Mouse (Mus musculus) embryonic facial prominence, embryonic 13.5 days (tissue): ENCODE results near the gene Btbd18. TPM values are rescaled to one million over a fixed set of nuclear protein-coding genes. Genes with fewer than 3 reads are reported as not detected.

Experiments used
- ATAC-seq: fragments of 200-750 bp; cut with Nextera tagmentation; 2 replicates; pipeline ENCODE4 v1.8.0; 2017; ENCODE audit warnings: low read depth; ENCODE audit not compliant: insufficient number of reproducible peaks, insufficient read depth, low FRiP score, low TSS enrichment
- H3K27ac ChIP-seq: fragments of 300-500 bp; sonication (generic); 2 replicates; pipeline ENCODE4 v1.5.1; 2015; ENCODE audit warnings: moderate library complexity, mild to moderate bottlenecking, inconsistent platforms
- H3K27me3 ChIP-seq: fragments of 300-500 bp; sonication (generic); 2 replicates; pipeline ENCODE4 v1.6.1; 2015; ENCODE audit warnings: mild to moderate bottlenecking, inconsistent platforms
- H3K36me3 ChIP-seq: fragments of 300-500 bp; sonication (generic); 2 replicates; pipeline ENCODE4 v1.6.1; 2015; ENCODE audit warnings: mild to moderate bottlenecking, inconsistent platforms
- H3K4me1 ChIP-seq: fragments of 300-500 bp; sonication (generic); 2 replicates; pipeline ENCODE4 v1.6.1; 2015; ENCODE audit warnings: inconsistent platforms
- H3K4me2 ChIP-seq: fragments of 300-500 bp; sonication (generic); 2 replicates; pipeline ENCODE4 v1.6.1; 2015; ENCODE audit warnings: moderate library complexity, mild to moderate bottlenecking, inconsistent platforms
- H3K4me3 ChIP-seq: fragments of 300-500 bp; sonication (generic); 2 replicates; pipeline ENCODE4 v1.5.1; 2015; ENCODE audit warnings: mild to moderate bottlenecking, inconsistent platforms
- H3K9ac ChIP-seq: fragments of 300-500 bp; sonication (generic); 2 replicates; pipeline ENCODE4 v1.6.1; 2015; ENCODE audit warnings: mild to moderate bottlenecking, inconsistent platforms
- H3K9me3 ChIP-seq: fragments of 300-500 bp; sonication (generic); 2 replicates; pipeline ENCODE4 v1.6.1; 2016; ENCODE audit warnings: inconsistent platforms
- WGBS: fragments of 180-500 bp; shearing (Covaris S2); methylation state at CpG from one replicate; pipeline ENCODE4 v1.1.7; 2015; ENCODE audit warnings: mixed read lengths; 5-methylcytosine and 5-hydroxymethylcytosine counted together
- polyA plus RNA-seq: library from polyadenylated mRNA; unstranded; fragments of >200 nt; fragmentation: Nextera tagmentation; extraction: Ambion mirVana; gene quantifications from 2 replicates; pipeline ENCODE4 v1.2.1, GENCODE M21; 2015

Btbd18 gene
- 0.36 and 0.41 TPM in 2 replicates for polyA plus RNA-seq

- H3K9ac ChIP-seq: no peak within 1 kb of the TSS
- no peaks in the 10 kb centered on the region for H3K4me1 ChIP-seq
- no peak within 1 kb of the TSS for H3K4me3 ChIP-seq
- H3K27ac ChIP-seq: no peak within 1 kb of the TSS
- H3K9me3 ChIP-seq: no peaks in the 10 kb centered on the region
- H3K4me2 ChIP-seq: no peak within 1 kb of the TSS
- H3K36me3 ChIP-seq: no peaks in the 10 kb centered on the region
- WGBS: 93% methylated on average over 32 of the region's 32 CpGs
- H3K27me3 ChIP-seq: no peaks in the 10 kb centered on the region
- ATAC-seq: no peak
Observed at GRCm38 (mm10) chr2:84658806-84659205, at the start of gene Btbd18. Gene Btbd18 (plus strand): TSS chr2:84659079.

- 95% methylated on average over 6 of the region's 6 CpGs for WGBS
- Histone ChIP-seq H3K27me3 (no peaks in the 10 kb centered on the region), H3K4me2 (no peak overlapping the region), H3K9ac (no peak overlapping the region), H3K36me3 (peaks cover 94% of the 10 kb centered on the region), H3K9me3 (no peaks in the 10 kb centered on the region), H3K4me1 (no peaks in the 10 kb centered on the region), H3K27ac (no peak overlapping the region), H3K4me3 (no peak overlapping the region)
- ATAC-seq: no peak
Observed at GRCm38 (mm10) chr2:84612764-84613163, 46.1 kb upstream of the Btbd18 start.

GRCm38 (mm10) chr2:84617637-84618515 is 41.0 kb upstream of the Btbd18 start:
- Histone ChIP-seq H3K4me1 (no peaks in the 10 kb centered on the region; the same call in 1 of the 2 replicates), H3K4me2 (no peak overlapping the region), H3K27ac (no peak overlapping the region), H3K36me3 (peaks cover 82% of the 10 kb centered on the region), H3K9me3 (no peaks in the 10 kb centered on the region), H3K4me3 (no peak overlapping the region), H3K9ac (no peak overlapping the region), H3K27me3 (no peaks in the 10 kb centered on the region)
- 84% methylated on average over 3 of the region's 3 CpGs for whole genome bisulfite sequencing
- ATAC-seq: no peak

GRCm38 (mm10) chr2:84618914-84619313 is 40.0 kb upstream of the Btbd18 start:
- Histone ChIP-seq H3K27ac (no peak overlapping the region; the same call in 1 of the 2 replicates), H3K36me3 (peaks cover 72% of the 10 kb centered on the region), H3K4me1 (no peaks in the 10 kb centered on the region; the same call in 1 of the 2 replicates), H3K9ac (no peak overlapping the region), H3K4me3 (no peak overlapping the region), H3K9me3 (no peaks in the 10 kb centered on the region), H3K4me2 (no peak overlapping the region), H3K27me3 (no peaks in the 10 kb centered on the region)
- WGBS: 71% methylated on average over 2 of the region's 2 CpGs
- no peak for ATAC-seq

GRCm38 (mm10) chr2:84619646-84620340 is 39.1 kb upstream of the Btbd18 start:
- no peaks in the 10 kb centered on the region for H3K9me3 ChIP-seq
- H3K27ac ChIP-seq: no peak overlapping the region
- no peaks in the 10 kb centered on the region for H3K27me3 ChIP-seq
- H3K9ac ChIP-seq: no peak overlapping the region
- H3K4me3 ChIP-seq: no peak overlapping the region
- no peak for ATAC-seq
- H3K4me1 ChIP-seq: peaks cover 3% of the 10 kb centered on the region; the same call in 1 of the 2 replicates
- H3K36me3 ChIP-seq: peaks cover 70% of the 10 kb centered on the region
- no peak overlapping the region for H3K4me2 ChIP-seq
- 96% methylated on average over 21 of the region's 21 CpGs for WGBS

- H3K9ac ChIP-seq: no peak overlapping the region
- H3K4me1 ChIP-seq: peaks cover 7% of the 10 kb centered on the region
- WGBS: 74% methylated on average over 2 of the region's 2 CpGs
- no peak overlapping the region for H3K27ac ChIP-seq
- no peak overlapping the region for H3K4me2 ChIP-seq
- no peak for ATAC-seq
- peaks cover 43% of the 10 kb centered on the region for H3K36me3 ChIP-seq
- H3K27me3 ChIP-seq: no peaks in the 10 kb centered on the region
- H3K4me3 ChIP-seq: no peak overlapping the region
- no peaks in the 10 kb centered on the region for H3K9me3 ChIP-seq
Observed at GRCm38 (mm10) chr2:84622668-84623067, 36.2 kb upstream of the Btbd18 start.

GRCm38 (mm10) chr2:84623428-84624119 is 35.3 kb upstream of the Btbd18 start:
- Histone ChIP-seq H3K27ac (no peak overlapping the region), H3K27me3 (no peaks in the 10 kb centered on the region), H3K9ac (no peak overlapping the region), H3K9me3 (no peaks in the 10 kb centered on the region), H3K4me1 (peaks cover 7% of the 10 kb centered on the region), H3K4me2 (no peak overlapping the region), H3K4me3 (no peak overlapping the region), H3K36me3 (peaks cover 42% of the 10 kb centered on the region)
- WGBS: 92% methylated on average over 3 of the region's 3 CpGs
- ATAC-seq: no peak

- WGBS: 92% methylated on average over 17 of the region's 17 CpGs
- ATAC-seq: no peak
Observed at GRCm38 (mm10) chr2:84624201-84624600, 34.7 kb upstream of the Btbd18 start.

GRCm38 (mm10) chr2:84626366-84626975 is 32.4 kb upstream of the Btbd18 start:
- WGBS: 77% methylated on average over 7 of the region's 7 CpGs

More at GRCm38 (mm10) chr2:84624201-84624600, 34.7 kb upstream of the Btbd18 start:
- Histone ChIP-seq H3K27ac (no peak overlapping the region), H3K4me2 (no peak overlapping the region), H3K36me3 (peaks cover 40% of the 10 kb centered on the region), H3K9me3 (no peaks in the 10 kb centered on the region), H3K27me3 (no peaks in the 10 kb centered on the region), H3K4me1 (peaks cover 7% of the 10 kb centered on the region), H3K4me3 (no peak overlapping the region), H3K9ac (no peak overlapping the region)

GRCm38 (mm10) chr2:84627036-84627435 is 31.8 kb upstream of the Btbd18 start:
- no peak for ATAC-seq
- H3K9ac ChIP-seq: no peak overlapping the region
- H3K27ac ChIP-seq: peak overlapping the region; percentile 48; the same call in 1 of the 2 replicates
- peaks cover 7% of the 10 kb centered on the region for H3K4me1 ChIP-seq
- H3K9me3 ChIP-seq: no peaks in the 10 kb centered on the region
- H3K27me3 ChIP-seq: no peaks in the 10 kb centered on the region
- no peak overlapping the region for H3K4me3 ChIP-seq
- peaks cover 17% of the 10 kb centered on the region for H3K36me3 ChIP-seq
- 52% methylated on average over 3 of the region's 3 CpGs for WGBS
- H3K4me2 ChIP-seq: no peak overlapping the region

More at GRCm38 (mm10) chr2:84626366-84626975, 32.4 kb upstream of the Btbd18 start:
- H3K9ac ChIP-seq: no peak overlapping the region
- no peaks in the 10 kb centered on the region for H3K9me3 ChIP-seq
- peak overlapping the region; percentile 48; the same call in 1 of the 2 replicates for H3K27ac ChIP-seq
- H3K36me3 ChIP-seq: peaks cover 20% of the 10 kb centered on the region
- H3K27me3 ChIP-seq: no peaks in the 10 kb centered on the region
- H3K4me1 ChIP-seq: peaks cover 7% of the 10 kb centered on the region
- H3K4me2 ChIP-seq: no peak overlapping the region
- ATAC-seq: no peak
- H3K4me3 ChIP-seq: no peak overlapping the region

- Histone ChIP-seq H3K4me2 (no peak overlapping the region), H3K9me3 (no peaks in the 10 kb centered on the region), H3K36me3 (0 out of 2 replicates have a peak, but pooled peaks cover 7% of the 10 kb centered on the region), H3K9ac (no peak overlapping the region), H3K4me1 (peaks cover 38% of the 10 kb centered on the region), H3K4me3 (no peak overlapping the region), H3K27ac (no peak overlapping the region), H3K27me3 (no peaks in the 10 kb centered on the region)
- ATAC-seq: no peak
- 88% methylated on average over 1 of the region's 1 CpGs for WGBS
Observed at GRCm38 (mm10) chr2:84632001-84632400, 26.9 kb upstream of the Btbd18 start.
